Mouse (Mus musculus) stomach, postnatal 0 days (tissue): ENCODE data around the gene Cntln. TPM values are rescaled to one million over a fixed set of nuclear protein-coding genes. Genes with fewer than 3 reads are reported as not detected.

ENCODE experiments used
- ATAC-seq: fragments of 200-750 bp; cut with Nextera tagmentation; 2 replicates; pipeline ENCODE4 v1.8.0; 2017; ENCODE audit not compliant: low FRiP score, low TSS enrichment
- DNase-seq: peaks from one replicate; pipeline ENCODE4 v3.0.0-alpha.2; 2016; ENCODE audit warnings: low spot score
- H3K27ac ChIP-seq: fragments of 300-500 bp; sonication (generic); replicated peaks from 2 replicates; pipeline ENCODE4 v1.5.1; 2014; ENCODE audit warnings: mild to moderate bottlenecking, control low read depth
- H3K27me3 ChIP-seq: fragments of 300-500 bp; sonication (generic); 2 replicates; pipeline ENCODE4 v1.6.1; 2014; ENCODE audit warnings: low read length; ENCODE audit not compliant: control insufficient read depth, insufficient read depth
- H3K36me3 ChIP-seq: fragments of 300-500 bp; sonication (generic); 2 replicates; pipeline ENCODE4 v1.6.1; 2014; ENCODE audit warnings: low read length, mixed read lengths; ENCODE audit not compliant: control insufficient read depth, insufficient read depth
- H3K4me1 ChIP-seq: fragments of 300-500 bp; sonication (generic); replicated peaks from 2 replicates; pipeline ENCODE4 v1.6.1; 2014; ENCODE audit warnings: antibody characterized with exemption; ENCODE audit not compliant: control insufficient read depth, insufficient read depth
- H3K4me2 ChIP-seq: fragments of 300-500 bp; sonication (generic); replicated peaks from 2 replicates; pipeline ENCODE4 v1.6.1; 2014; ENCODE audit warnings: low read depth, mild to moderate bottlenecking, control low read depth, moderate library complexity
- H3K4me3 ChIP-seq: fragments of 300-500 bp; sonication (generic); 2 replicates; pipeline ENCODE4 v1.5.1; 2014; ENCODE audit warnings: low read depth, low read length, control low read depth
- H3K9ac ChIP-seq: fragments of 300-500 bp; sonication (generic); 2 replicates; pipeline ENCODE4 v1.6.1; 2014; ENCODE audit warnings: mild to moderate bottlenecking, low read length, control low read depth, mixed read lengths
- H3K9me3 ChIP-seq: fragments of 300-500 bp; sonication (generic); 2 replicates; pipeline ENCODE4 v1.6.1; 2016; ENCODE audit warnings: low read length; ENCODE audit not compliant: control insufficient read depth
- CTCF ChIP-seq: IDR thresholded peaks from 2 replicates; pipeline ENCODE4 v1.5.1; 2016; ENCODE audit warnings: antibody characterized with exemption, low read depth, mild to moderate bottlenecking, moderate library complexity
- EP300 ChIP-seq: optimal IDR thresholded peaks from 2 replicates; pipeline ENCODE3; 2016; ENCODE audit warnings: antibody characterized with exemption
- WGBS: fragments of 180-500 bp; shearing (Covaris S2); extraction: QIAGEN DNeasy Blood & Tissue Kit; methylation state at CpG from one replicate; pipeline ENCODE4 v1.1.7; 2014; 5-methylcytosine and 5-hydroxymethylcytosine counted together
- polyA plus RNA-seq: library from polyadenylated mRNA; unstranded; fragments of >200 nt; fragmentation: Nextera tagmentation; extraction: Ambion mirVana; gene quantifications from 2 replicates; pipeline ENCODE4 v1.2.1, GENCODE M21; 2015

Gene Cntln
- polyA plus RNA-seq, 1 experiment from 2014 or later: 5.2 TPM

DNA sequence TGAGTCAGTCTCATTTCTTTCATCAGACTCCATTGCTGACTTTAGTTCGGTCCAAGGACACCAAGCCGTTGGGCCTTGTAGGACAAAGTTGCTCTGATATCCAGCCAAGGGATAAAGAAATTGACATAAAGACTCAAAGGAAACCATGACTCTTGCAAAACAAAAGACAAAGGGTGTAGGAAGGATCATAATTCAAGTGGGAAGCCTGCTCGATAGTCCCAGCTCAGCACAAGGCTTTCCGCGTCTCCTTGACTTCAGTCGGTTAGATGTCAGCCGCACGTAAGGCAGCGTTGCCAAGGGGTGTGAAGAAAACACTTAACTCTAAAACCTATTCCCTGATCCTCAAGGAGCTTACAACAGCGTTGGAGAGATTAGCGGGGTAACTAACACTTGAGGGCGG, 463 bp upstream of the Cntln start:
- peak overlapping the region; percentile 81 for H3K4me2 ChIP-seq
- no peaks in the 10 kb centered on the region for H3K27me3 ChIP-seq
- peak overlapping the region; percentile 83; the same call in 1 of the 2 replicates for H3K4me3 ChIP-seq
- H3K4me1 ChIP-seq: no peaks in the 10 kb centered on the region
- ATAC-seq (peak; percentile 47), DNase-seq (no peak)
- no peak for TF ChIP-seq CTCF
- no peak for TF ChIP-seq EP300
- WGBS: 49% methylated on average over 12 of the region's 12 CpGs
- H3K9ac ChIP-seq: peak overlapping the region; percentile 89
- H3K9me3 ChIP-seq: no peaks in the 10 kb centered on the region
- no peaks in the 10 kb centered on the region for H3K36me3 ChIP-seq
- H3K27ac ChIP-seq: peak overlapping the region; percentile 95

DNA sequence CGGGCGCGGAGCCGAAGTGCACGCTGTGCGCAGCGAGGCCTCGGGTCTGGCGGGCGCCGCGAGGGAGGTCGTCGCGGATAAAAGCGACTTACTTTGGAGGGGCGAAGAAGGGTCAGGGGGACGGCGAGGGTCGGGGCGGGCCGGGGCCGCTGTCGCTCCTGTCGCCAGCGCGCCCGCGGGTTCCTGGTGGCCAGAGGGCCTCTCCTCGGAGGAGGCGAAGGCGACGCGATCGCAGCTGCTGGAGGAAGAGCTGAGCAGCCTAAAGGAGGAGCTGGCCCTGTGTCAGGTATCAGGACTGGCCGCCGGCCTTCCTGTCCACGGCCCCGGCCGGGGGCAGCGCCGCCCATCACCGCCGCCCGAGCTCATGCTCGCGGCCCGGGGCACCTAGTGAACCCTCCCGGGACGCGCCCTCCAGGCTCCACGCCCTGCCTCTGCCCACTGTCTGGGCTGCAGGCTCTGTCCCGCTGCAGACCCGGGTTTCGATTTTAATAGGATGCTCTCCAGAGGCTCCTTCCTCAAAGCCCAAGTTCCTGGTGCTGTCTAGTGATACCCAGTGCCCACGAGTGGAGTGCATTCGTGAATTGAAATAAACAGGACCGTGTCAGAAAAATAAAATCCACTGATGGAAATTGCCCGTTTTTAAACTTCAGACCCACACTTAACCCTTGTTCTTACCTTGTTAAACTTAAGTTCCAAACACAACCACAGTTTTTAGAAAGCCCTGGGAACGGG, 596 bp downstream of the Cntln start:
- ATAC-seq (peak; percentile 73), DNase-seq (peak; percentile 45)
- WGBS: 1% methylated on average over 53 of the region's 60 CpGs
- H3K4me3 ChIP-seq: peak overlapping the region; percentile 83
- H3K27ac ChIP-seq: peak overlapping the region; percentile 95
- H3K27me3 ChIP-seq: no peaks in the 10 kb centered on the region
- H3K4me1 ChIP-seq: no peaks in the 10 kb centered on the region
- no peaks in the 10 kb centered on the region for H3K36me3 ChIP-seq
- H3K9ac ChIP-seq: peak overlapping the region; percentile 89
- H3K9me3 ChIP-seq: no peaks in the 10 kb centered on the region
- H3K4me2 ChIP-seq: peak overlapping the region; percentile 81
- no peak for TF ChIP-seq EP300
- no peak for TF ChIP-seq CTCF

DNA sequence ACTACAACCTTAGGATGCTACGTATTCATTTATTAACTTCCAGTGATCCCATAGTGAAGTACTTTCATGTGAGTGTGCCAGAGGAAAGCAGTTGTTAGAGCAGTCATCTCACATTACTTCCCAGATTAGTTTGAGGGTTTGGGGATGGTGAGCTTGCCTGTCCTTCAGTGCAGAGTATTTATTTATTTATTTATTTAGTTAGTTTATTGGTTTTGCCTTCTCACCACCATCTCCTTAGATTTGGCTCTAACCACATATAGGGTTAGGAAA, 1.1 kb downstream of the Cntln start:
- DNase-seq (no peak), ATAC-seq (no peak)
- Histone ChIP-seq H3K9me3 (no peaks in the 10 kb centered on the region), H3K4me1 (no peaks in the 10 kb centered on the region), H3K4me2 (peak overlapping the region; percentile 81), H3K9ac (peak overlapping the region; percentile 89; the same call in 1 of the 2 replicates), H3K36me3 (no peaks in the 10 kb centered on the region), H3K27ac (peak overlapping the region; percentile 95; the same call in 1 of the 2 replicates), H3K4me3 (peak overlapping the region; percentile 83), H3K27me3 (no peaks in the 10 kb centered on the region)
- TF ChIP-seq CTCF: no peak
- no peak for TF ChIP-seq EP300
- 24% methylated on average over 1 of the region's 1 CpGs for WGBS

DNA sequence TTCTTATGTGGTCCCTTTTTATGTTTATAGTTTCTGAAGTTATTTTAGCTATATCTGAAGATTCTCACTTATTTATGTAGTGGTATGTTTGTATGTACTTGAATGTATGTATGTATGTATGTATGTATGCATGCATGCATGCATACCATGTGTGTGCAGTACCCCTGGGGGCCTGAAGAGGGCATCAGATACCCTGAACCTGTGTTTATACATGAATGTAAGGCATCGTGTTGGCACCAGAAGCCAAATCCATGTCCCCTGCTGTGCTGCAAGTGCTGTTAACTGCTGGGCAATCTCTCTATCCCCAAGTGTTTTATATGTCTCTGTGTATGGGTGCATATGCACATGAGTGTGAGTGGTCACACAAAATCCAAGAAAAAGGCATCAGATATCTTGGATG, 34.3 kb downstream of the Cntln start:
- Histone ChIP-seq H3K9me3 (no peaks in the 10 kb centered on the region), H3K4me2 (no peak overlapping the region), H3K36me3 (no peaks in the 10 kb centered on the region), H3K4me1 (no peaks in the 10 kb centered on the region), H3K27ac (no peak overlapping the region), H3K27me3 (no peaks in the 10 kb centered on the region), H3K9ac (no peak overlapping the region), H3K4me3 (no peak overlapping the region)
- 93% methylated on average over 1 of the region's 1 CpGs for WGBS
- ATAC-seq: no peak
- DNase-seq: no peak
- TF ChIP-seq EP300: no peak
- 0 out of 2 replicates have a peak, but pooled peaks have one; percentile 12 for TF ChIP-seq CTCF

DNA sequence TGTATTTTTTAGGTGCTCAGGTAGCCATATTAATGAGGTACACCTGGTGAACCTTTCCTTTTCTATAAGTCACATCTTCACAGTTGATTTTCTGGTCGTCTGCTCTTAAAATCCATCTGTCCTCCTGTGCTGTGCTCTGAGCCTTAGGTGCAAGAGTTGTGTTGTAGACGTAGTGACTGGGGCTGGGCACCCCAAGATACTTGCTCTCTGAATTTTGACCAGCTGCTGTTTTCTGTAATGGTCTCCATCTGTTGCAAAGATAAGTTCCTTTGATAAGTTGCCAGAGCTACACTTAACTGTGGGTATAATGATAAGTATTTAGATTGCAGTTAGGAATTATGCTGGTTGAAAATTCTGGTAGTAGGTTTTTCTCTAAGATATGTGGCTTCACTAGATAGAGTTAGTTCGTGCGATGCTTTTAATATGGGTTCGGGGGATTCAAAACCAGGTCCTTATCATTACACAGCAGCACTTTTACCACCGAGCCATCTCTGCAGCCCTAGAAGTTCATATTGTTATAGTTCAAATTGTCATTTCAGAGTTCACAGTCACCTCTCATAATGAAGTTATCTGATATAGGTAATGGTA, 50.3 kb downstream of the Cntln start:
- WGBS: 84% methylated on average over 6 of the region's 6 CpGs

DNA sequence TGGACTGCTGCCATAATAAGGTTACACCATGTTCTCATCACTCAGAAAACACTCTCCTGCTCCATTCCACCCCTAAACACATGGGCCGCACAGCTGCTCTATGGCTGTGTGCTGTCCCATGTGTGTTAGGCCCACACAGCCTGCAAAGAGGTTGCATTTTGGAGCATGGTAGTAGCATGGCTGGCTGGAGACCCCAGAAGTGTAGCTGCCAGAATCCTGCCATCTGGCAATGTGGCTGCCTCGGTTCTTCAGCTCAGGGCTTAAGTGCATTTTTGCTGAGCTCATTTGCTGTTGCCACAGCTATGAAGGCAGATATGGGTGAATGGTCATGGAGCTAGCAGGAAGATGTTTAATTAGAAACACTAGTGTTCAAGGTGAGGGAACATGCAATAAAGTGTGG, 58.0 kb downstream of the Cntln start:
- DNase-seq: no peak

More for the DNA sequence above, 50.3 kb downstream of the Cntln start:
- no peak overlapping the region for H3K4me2 ChIP-seq
- H3K36me3 ChIP-seq: no peaks in the 10 kb centered on the region
- ATAC-seq (no peak), DNase-seq (no peak)
- no peaks in the 10 kb centered on the region for H3K27me3 ChIP-seq
- no peak overlapping the region for H3K9ac ChIP-seq
- no peaks in the 10 kb centered on the region for H3K9me3 ChIP-seq
- no peak overlapping the region for H3K4me3 ChIP-seq
- H3K4me1 ChIP-seq: no peaks in the 10 kb centered on the region
- H3K27ac ChIP-seq: no peak overlapping the region
- TF ChIP-seq EP300: no peak
- TF ChIP-seq CTCF: no peak

More for the DNA sequence above, 58.0 kb downstream of the Cntln start:
- ATAC-seq: no peak
- WGBS: 75% methylated on average over 2 of the region's 2 CpGs
- Histone ChIP-seq H3K4me2 (no peak overlapping the region), H3K27me3 (no peaks in the 10 kb centered on the region), H3K4me3 (no peak overlapping the region), H3K9ac (no peak overlapping the region), H3K4me1 (no peaks in the 10 kb centered on the region), H3K36me3 (no peaks in the 10 kb centered on the region), H3K27ac (no peak overlapping the region), H3K9me3 (no peaks in the 10 kb centered on the region)
- TF ChIP-seq CTCF: no peak
- TF ChIP-seq EP300: no peak
